Mouse (Mus musculus) liver, embryonic 14.5 days (tissue): Measurements from ENCODE around the gene Acan. TPM values are rescaled to one million over a fixed set of nuclear protein-coding genes. Genes with fewer than 3 reads are reported as not detected.

ENCODE experiments used
- ATAC-seq: fragments of 200-750 bp; cut with Nextera tagmentation; 2 replicates; pipeline ENCODE4 v1.8.0; 2017; ENCODE audit warnings: moderate number of reproducible peaks, mild to moderate bottlenecking, moderate library complexity; ENCODE audit not compliant: insufficient read depth
- DNase-seq, 3 experiments: peaks; one replicate each; pipeline ENCODE4 v3.0.0-alpha.2; 2012 to 2013; ENCODE audit warnings: low read depth in 3 of 3, low spot score in 3 of 3
- H3K27ac ChIP-seq: fragments of 300-500 bp; sonication (generic); 2 replicates; pipeline ENCODE4 v1.5.1; 2014; ENCODE audit warnings: moderate library complexity, mild to moderate bottlenecking, control low read depth, inconsistent platforms
- H3K27me3 ChIP-seq: fragments of 300-500 bp; sonication (generic); 2 replicates; pipeline ENCODE4 v1.6.1; 2014; ENCODE audit warnings: mild to moderate bottlenecking, low read length, moderate library complexity; ENCODE audit not compliant: control insufficient read depth, insufficient read depth
- H3K36me3 ChIP-seq: fragments of 300-500 bp; sonication (generic); replicated peaks from 2 replicates; pipeline ENCODE4 v1.6.1; 2014; ENCODE audit warnings: low read depth; ENCODE audit not compliant: control insufficient read depth, insufficient read depth
- H3K4me1 ChIP-seq, 2 experiments: fragments of 200-500 bp in 1 of 2; fragments of 300-500 bp in 1 of 2; sonication (generic) in 1 of 2; replicated peaks; 2 replicates each; pipeline ENCODE4 v1.6.1; 2012 to 2014; ENCODE audit warnings: antibody characterized with exemption in 1 of 2, inconsistent platforms in 1 of 2, low read length in 1 of 2; ENCODE audit not compliant: control insufficient read depth in 2 of 2, insufficient read depth in 2 of 2
- H3K4me2 ChIP-seq: fragments of 300-500 bp; sonication (generic); 2 replicates; pipeline ENCODE4 v1.6.1; 2014; ENCODE audit warnings: low read depth, mild to moderate bottlenecking, control low read depth, moderate library complexity
- H3K4me3 ChIP-seq, 2 experiments: fragments of 200-500 bp in 1 of 2; fragments of 300-500 bp in 1 of 2; sonication (generic) in 1 of 2; 2 replicates each; pipeline ENCODE4 v1.5.1; 2012 to 2014; ENCODE audit warnings: low read depth in 2 of 2, low read length in 2 of 2, mild to moderate bottlenecking in 2 of 2, control low read depth in 1 of 2, inconsistent platforms in 1 of 2, moderate library complexity in 1 of 2; ENCODE audit not compliant: insufficient read depth in 1 of 2
- H3K9ac ChIP-seq: fragments of 300-500 bp; sonication (generic); replicated peaks from 2 replicates; pipeline ENCODE4 v1.6.1; 2014; ENCODE audit warnings: mild to moderate bottlenecking, control low read depth, moderate library complexity
- H3K9me3 ChIP-seq: fragments of 300-500 bp; sonication (generic); 2 replicates; pipeline ENCODE4 v1.6.1; 2016; ENCODE audit warnings: low read length, mixed read lengths; ENCODE audit not compliant: control insufficient read depth
- CTCF ChIP-seq: IDR thresholded peaks from 2 replicates; pipeline ENCODE4 v1.5.1; 2016; ENCODE audit warnings: antibody characterized with exemption, low read depth, control low read depth
- EP300 ChIP-seq: IDR thresholded peaks from 2 replicates; pipeline ENCODE4 v1.6.1; 2016; ENCODE audit warnings: antibody characterized with exemption, low read depth
- WGBS: fragments of 180-500 bp; shearing (Covaris S2); extraction: QIAGEN DNeasy Blood & Tissue Kit; methylation state at CpG from one replicate; pipeline ENCODE4 v1.1.7; 2014; ENCODE audit not compliant: insufficient replicate concordance; 5-methylcytosine and 5-hydroxymethylcytosine counted together
- polyA plus RNA-seq, 2 experiments: library from polyadenylated mRNA; depleted of rRNA in 1 of 2; stranded (reverse) in 1 of 2; unstranded in 1 of 2; fragments of >200 nt; fragmentation: Nextera tagmentation in 1 of 2; extraction: Ambion mirVana in 1 of 2; gene quantifications; 2 replicates each; pipeline versions ENCODE4 v1.2.1 to v1.2.3; 2012 to 2014

Gene Acan
- polyA plus RNA-seq, 2 experiments: 0.04 TPM; not detected in 1

DNA sequence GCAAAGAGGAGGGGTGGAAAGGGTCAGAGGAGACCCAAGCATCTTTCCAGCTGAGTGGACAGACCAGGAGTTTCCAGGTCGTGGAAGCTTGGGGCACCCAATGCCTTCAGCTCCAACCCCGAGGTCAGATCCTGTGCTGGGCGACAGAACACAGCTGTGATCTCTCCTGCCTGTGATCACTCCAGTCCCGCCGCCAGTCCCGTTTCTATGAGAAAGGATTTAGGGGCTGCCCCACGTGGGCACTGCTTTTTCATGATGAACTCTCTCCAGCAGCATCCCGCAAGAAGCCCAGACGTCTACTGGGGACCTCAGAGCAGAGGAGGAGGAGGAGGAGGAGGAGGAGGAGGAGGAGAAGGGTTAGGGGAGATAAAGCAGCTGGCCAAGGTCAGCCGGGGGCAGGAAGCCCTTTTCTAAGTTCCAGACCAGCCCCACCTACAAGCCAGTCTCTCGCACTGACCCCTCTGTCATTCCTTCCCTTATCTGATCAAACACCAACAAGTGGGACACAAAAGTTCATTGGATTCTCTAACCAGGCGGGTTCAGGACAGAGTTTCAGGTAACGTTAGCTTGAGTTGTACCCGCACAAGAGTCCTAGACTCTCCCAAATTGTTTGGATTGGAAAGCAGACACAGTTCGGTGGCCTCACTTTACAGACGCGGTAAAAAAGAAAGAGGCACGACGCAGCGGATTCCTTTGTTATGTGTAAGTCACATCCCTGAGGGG is 94.8 kb downstream of the Acan start:
- H3K4me3 ChIP-seq: peak overlapping the region; percentile 59 to 60
- H3K36me3 ChIP-seq: no peaks in the 10 kb centered on the region
- no peak overlapping the region for H3K9ac ChIP-seq
- TF ChIP-seq CTCF: no peak
- peaks cover 0 to 5% of the 10 kb centered on the region in 2 experiments; a peak in 2 of 4 replicates for H3K4me1 ChIP-seq
- peak overlapping the region; percentile 74 for H3K4me2 ChIP-seq
- H3K27ac ChIP-seq: no peak overlapping the region
- 4% methylated on average over 20 of the region's 20 CpGs for WGBS
- no peaks in the 10 kb centered on the region for H3K9me3 ChIP-seq
- no peak for ATAC-seq
- DNase-seq: no peak
- H3K27me3 ChIP-seq: no peaks in the 10 kb centered on the region

- TF ChIP-seq EP300 (no peak), CTCF (no peak)
- H3K27me3 ChIP-seq: no peaks in the 10 kb centered on the region
- DNase-seq (peak; percentile 44 to 49 (median 45)), ATAC-seq (peak; percentile 85)
- no peak within 1 kb of the TSS for H3K9ac ChIP-seq
- 1% methylated on average over 39 of the region's 39 CpGs for WGBS
- no peak within 1 kb of the TSS for H3K27ac ChIP-seq
- H3K4me1 ChIP-seq: peaks cover 0 to 5% of the 10 kb centered on the region in 2 experiments; a peak in 2 of 4 replicates
- no peaks in the 10 kb centered on the region for H3K9me3 ChIP-seq
- H3K4me3 ChIP-seq: peak within 1 kb of the TSS; percentile 59 to 60
- no peaks in the 10 kb centered on the region for H3K36me3 ChIP-seq
- H3K4me2 ChIP-seq: peak within 1 kb of the TSS; percentile 74
These were observed 95.5 kb downstream of the Acan start, which contains the start of gene Mfge8 for GRCm38 (mm10) chr7:79148711-79149266. Gene Mfge8 (minus strand): TSS chr7:79149060.

DNA sequence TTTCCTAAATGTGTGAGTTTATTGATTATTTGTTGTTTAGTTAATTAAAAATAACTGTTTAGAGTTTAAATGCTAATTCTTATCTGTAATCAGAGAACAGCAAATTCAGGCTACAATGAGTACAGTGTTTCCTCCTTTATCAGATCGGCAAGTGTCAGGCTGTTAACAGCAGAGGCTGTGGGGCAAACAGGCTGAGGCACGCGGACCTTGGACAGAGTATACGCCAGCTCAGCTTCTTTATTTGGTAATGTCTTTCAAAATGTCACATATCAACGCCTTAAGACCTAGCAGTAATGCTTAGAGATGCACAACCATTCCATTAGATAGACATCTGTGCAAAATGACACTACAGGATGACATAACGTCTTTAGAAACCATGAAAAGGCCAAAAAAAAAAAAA is 96.2 kb downstream of the Acan start:
- Histone ChIP-seq H3K4me2 (peak overlapping the region; percentile 74), H3K4me1 (peaks cover 0 to 5% of the 10 kb centered on the region in 2 experiments; a peak in 2 of 4 replicates), H3K27ac (no peak overlapping the region), H3K4me3 (no peak overlapping the region), H3K9ac (no peak overlapping the region), H3K27me3 (no peaks in the 10 kb centered on the region), H3K9me3 (no peaks in the 10 kb centered on the region), H3K36me3 (no peaks in the 10 kb centered on the region)
- WGBS: 12% methylated on average over 6 of the region's 6 CpGs
- no peak for ATAC-seq
- no peak for DNase-seq
- TF ChIP-seq EP300: no peak
- TF ChIP-seq CTCF: no peak

DNA sequence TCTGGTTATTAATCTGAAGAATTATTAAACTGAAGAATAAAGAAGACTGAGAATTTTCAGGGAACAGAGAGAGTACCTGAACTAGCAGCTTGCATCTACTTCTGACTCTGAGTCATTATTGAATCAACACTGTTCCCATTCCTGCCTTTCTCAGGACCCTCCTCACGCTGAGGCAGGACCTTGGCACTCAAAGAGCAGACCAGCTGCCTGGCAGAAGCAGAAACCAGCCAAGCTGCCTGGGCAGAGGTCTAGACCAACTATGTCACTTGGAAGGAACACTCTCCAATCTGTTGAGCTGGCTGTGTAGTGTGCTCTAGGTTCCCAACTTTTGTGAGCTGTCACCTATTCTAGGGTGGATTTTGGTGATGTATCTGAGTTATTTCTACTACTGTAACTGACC is 106.1 kb downstream of the Acan start:
- Histone ChIP-seq H3K4me1 (no peaks in the 10 kb centered on the region), H3K36me3 (no peaks in the 10 kb centered on the region), H3K9ac (no peak overlapping the region), H3K27me3 (no peaks in the 10 kb centered on the region), H3K27ac (no peak overlapping the region), H3K4me3 (no peak overlapping the region), H3K9me3 (no peaks in the 10 kb centered on the region), H3K4me2 (no peak overlapping the region)
- DNase-seq: no peak
- TF ChIP-seq EP300 (no peak), CTCF (no peak)
- ATAC-seq: no peak
- 59% methylated on average over 1 of the region's 1 CpGs for WGBS

Other genes with a start within 250 kb of the Acan start
- gene Det1, start 206.2 kb upstream of the Acan start, polyA plus RNA-seq (2012; rRNA removed): 6.3 and 7.0 TPM in 2 replicates
- gene Det1, start 206.2 kb upstream of the Acan start, polyA plus RNA-seq (2014; fragmentation: Nextera tagmentation; extraction: Ambion mirVana): 6.9 and 7.6 TPM in 2 replicates
- gene Aen, start 157.6 kb upstream of the Acan start, polyA plus RNA-seq (2012; rRNA removed): 10.6 and 14.0 TPM in 2 replicates
- 12.6 and 15.0 TPM in 2 replicates for gene Aen, start 157.6 kb upstream of the Acan start, polyA plus RNA-seq (2014; fragmentation: Nextera tagmentation; extraction: Ambion mirVana)
- 47.0 and 47.2 TPM in 2 replicates for gene Isg20, start 140.1 kb upstream of the Acan start, polyA plus RNA-seq (2012; rRNA removed)
- 52.7 and 72.1 TPM in 2 replicates for gene Isg20, start 140.1 kb upstream of the Acan start, polyA plus RNA-seq (2014; fragmentation: Nextera tagmentation; extraction: Ambion mirVana)
- gene Hapln3, start 77.5 kb downstream of the Acan start, polyA plus RNA-seq (2012; rRNA removed): 0.11 and 0.17 TPM in 2 replicates
- gene Hapln3, start 77.5 kb downstream of the Acan start, polyA plus RNA-seq (2014; fragmentation: Nextera tagmentation; extraction: Ambion mirVana): 0.11 and 0.29 TPM in 2 replicates
- 44.5 and 46.0 TPM in 2 replicates for gene Mfge8, start 95.6 kb downstream of the Acan start, polyA plus RNA-seq (2012; rRNA removed)
- gene Mfge8, start 95.6 kb downstream of the Acan start, polyA plus RNA-seq (2014; fragmentation: Nextera tagmentation; extraction: Ambion mirVana): 55.3 and 64.5 TPM in 2 replicates
- gene Abhd2, start 219.7 kb downstream of the Acan start, polyA plus RNA-seq (2012; rRNA removed): 5.6 and 6.0 TPM in 2 replicates
- 11.4 TPM in 2 replicates for gene Abhd2, start 219.7 kb downstream of the Acan start, polyA plus RNA-seq (2014; fragmentation: Nextera tagmentation; extraction: Ambion mirVana)